Mouse (Mus musculus) myocyte (in vitro differentiated cells): ENCODE measurements around the gene Uqcc3. TPM values are rescaled to one million over a fixed set of nuclear protein-coding genes. Genes with fewer than 3 reads are reported as not detected.

Experiments
- H3K27me3 ChIP-seq: one replicate; pipeline ENCODE4 v1.6.1; 2011; ENCODE audit not compliant: control insufficient read depth, insufficient read depth, insufficient read length
- H3K36me3 ChIP-seq: one replicate; pipeline ENCODE4 v1.6.1; 2011; ENCODE audit not compliant: control insufficient read depth, insufficient read depth
- H3K4me2 ChIP-seq: one replicate; pipeline ENCODE4 v1.6.1; 2011; ENCODE audit warnings: low read depth, control low read depth
- H3K4me3 ChIP-seq: one replicate; pipeline ENCODE4 v1.5.1; 2011; ENCODE audit warnings: mild to moderate bottlenecking, control low read depth, moderate library complexity
- H3K79me2 ChIP-seq: one replicate; pipeline ENCODE4 v1.6.1; 2011; ENCODE audit not compliant: control insufficient read depth, insufficient read depth
- H3ac ChIP-seq: one replicate; pipeline ENCODE4 v1.6.1; 2011; ENCODE audit not compliant: control insufficient read depth, insufficient read length
- CEBPB ChIP-seq: IDR thresholded peaks from 2 replicates; pipeline ENCODE4 v1.6.1; 2011; ENCODE audit warnings: mild to moderate bottlenecking, moderate library complexity; ENCODE audit not compliant: poor library complexity, insufficient read depth, severe bottlenecking
- E2F4 ChIP-seq: IDR thresholded peaks from one replicate; pipeline ENCODE4 v1.6.1; 2011; ENCODE audit warnings: mild to moderate bottlenecking, control low read depth, moderate library complexity; ENCODE audit not compliant: insufficient read depth
- MAX ChIP-seq: IDR thresholded peaks from one replicate; pipeline ENCODE4 v1.6.1; 2011; ENCODE audit warnings: low read depth, mild to moderate bottlenecking, control low read depth
- MYOD1 ChIP-seq, 3 experiments: IDR thresholded peaks; one replicate each; pipeline ENCODE4 v1.6.1; 2011; ENCODE audit warnings: control low read depth in 2 of 3, low read depth in 2 of 3, mild to moderate bottlenecking in 2 of 3, moderate library complexity in 1 of 3; ENCODE audit not compliant: insufficient read length in 2 of 3, control insufficient read depth in 1 of 3
- MYOG ChIP-seq, 3 experiments: IDR thresholded peaks; one replicate each; pipeline ENCODE4 v1.6.1; 2011; ENCODE audit warnings: control low read depth in 2 of 3, low read depth in 2 of 3, mild to moderate bottlenecking in 2 of 3; ENCODE audit not compliant: insufficient read length in 2 of 3, control insufficient read depth in 1 of 3, insufficient read depth in 1 of 3
- POLR2A ChIP-seq: IDR thresholded peaks from one replicate; pipeline ENCODE4 v1.6.1; 2011; ENCODE audit warnings: low read depth, mild to moderate bottlenecking, control low read depth, moderate library complexity; ENCODE audit not compliant: insufficient read length
- POLR2AphosphoS2 ChIP-seq: IDR thresholded peaks from one replicate; pipeline ENCODE4 v1.6.1; 2011; ENCODE audit warnings: low read depth, control low read depth; ENCODE audit not compliant: insufficient read length
- REST ChIP-seq: IDR thresholded peaks from one replicate; pipeline ENCODE4 v1.6.1; 2011; ENCODE audit warnings: mild to moderate bottlenecking, control low read depth, moderate library complexity; ENCODE audit not compliant: insufficient read depth, insufficient read length
- SRF ChIP-seq: IDR thresholded peaks from one replicate; pipeline ENCODE4 v1.6.1; 2011; ENCODE audit warnings: low read depth; ENCODE audit not compliant: control insufficient read depth, insufficient read length
- TCF12 ChIP-seq: IDR thresholded peaks from one replicate; pipeline ENCODE4 v1.6.1; 2011; ENCODE audit warnings: mild to moderate bottlenecking, control low read depth; ENCODE audit not compliant: poor library complexity, insufficient read depth, severe bottlenecking
- TCF3 ChIP-seq: IDR thresholded peaks from one replicate; pipeline ENCODE4 v1.6.1; 2011; ENCODE audit warnings: low read depth, control low read depth; ENCODE audit not compliant: insufficient read length
- USF1 ChIP-seq: IDR thresholded peaks from one replicate; pipeline ENCODE4 v1.6.1; 2011; ENCODE audit warnings: low read depth, mild to moderate bottlenecking, control low read depth, moderate library complexity
- polyA plus RNA-seq: library from polyadenylated mRNA; unstranded; fragments of >200 nt; fragmentation: generic; extraction: Trizol; gene quantifications from one replicate; pipeline ENCODE4 v1.2.1, GENCODE M21; 2012; ENCODE audit warnings: missing spikeins

Gene Uqcc3
- polyA plus RNA-seq, 1 experiment, result 37.0 TPM

- H3K79me2 ChIP-seq, result peaks cover 14% of the 10 kb centered on the region
- H3ac ChIP-seq, result no peak overlapping the region
- H3K4me2 ChIP-seq, result no peak overlapping the region
- H3K27me3 ChIP-seq, result no peaks in the 10 kb centered on the region
- H3K4me3 ChIP-seq, result no peak overlapping the region
- H3K36me3 ChIP-seq, result peaks cover 13% of the 10 kb centered on the region
- TF ChIP-seq CEBPB, result no peak
- no peak for TF ChIP-seq E2F4
- no peak for TF ChIP-seq REST
- TF ChIP-seq POLR2A, result no peak
- TF ChIP-seq POLR2AphosphoS2, result no peak
- no peak for TF ChIP-seq MYOD1 (IDR thresholded peaks at IDR 0.05; ENCODE audit: control insufficient read depth in 1 of 3, insufficient read length in 2 of 3, low read depth in 2 of 3)
- no peak for TF ChIP-seq SRF
- no peak for TF ChIP-seq MAX
- TF ChIP-seq USF1, result no peak
- TF ChIP-seq MYOG (IDR thresholded peaks at IDR 0.05; ENCODE audit: control insufficient read depth in 1 of 3, insufficient read depth in 1 of 3, insufficient read length in 2 of 3, low read depth in 2 of 3), result no peak
- TF ChIP-seq TCF12, result no peak
- TF ChIP-seq TCF3, result no peak
Measured at GRCm38 (mm10) chr19:8927891-8928525, 47.3 kb upstream of the Uqcc3 start.

GRCm38 (mm10) chr19:8926766-8927165, 46.0 kb upstream of the Uqcc3 start:
- Histone ChIP-seq H3K4me3 (no peak overlapping the region), H3K4me2 (peak overlapping the region; percentile 27), H3ac (no peak overlapping the region), H3K27me3 (no peaks in the 10 kb centered on the region), H3K36me3 (peaks cover 14% of the 10 kb centered on the region), H3K79me2 (peaks cover 26% of the 10 kb centered on the region)
- TF ChIP-seq POLR2A (no peak), TCF12 (no peak), E2F4 (no peak), REST (no peak), CEBPB (no peak), POLR2AphosphoS2 (no peak), TCF3 (no peak), MYOD1 (IDR thresholded peaks at IDR 0.05; ENCODE audit: control insufficient read depth in 1 of 3, insufficient read length in 2 of 3, low read depth in 2 of 3) (peak in 1 of 3 experiments; percentile 70), MAX (no peak), SRF (no peak), USF1 (no peak), MYOG (IDR thresholded peaks at IDR 0.05; ENCODE audit: control insufficient read depth in 1 of 3, insufficient read depth in 1 of 3, insufficient read length in 2 of 3, low read depth in 2 of 3) (peak in 2 of 3 experiments; percentile 3 to 85)

- TF ChIP-seq TCF3 (no peak), CEBPB (no peak), POLR2A (no peak), SRF (no peak), E2F4 (no peak), MYOG (IDR thresholded peaks at IDR 0.05; ENCODE audit: control insufficient read depth in 1 of 3, insufficient read depth in 1 of 3, insufficient read length in 2 of 3, low read depth in 2 of 3) (no peak), REST (no peak), POLR2AphosphoS2 (no peak), MYOD1 (IDR thresholded peaks at IDR 0.05; ENCODE audit: control insufficient read depth in 1 of 3, insufficient read length in 2 of 3, low read depth in 2 of 3) (no peak), MAX (no peak), TCF12 (no peak), USF1 (no peak)
- Histone ChIP-seq H3K27me3 (no peaks in the 10 kb centered on the region), H3ac (no peak overlapping the region), H3K4me3 (peak overlapping the region; percentile 81), H3K79me2 (peaks cover 35% of the 10 kb centered on the region), H3K4me2 (peak overlapping the region; percentile 97), H3K36me3 (peaks cover 14% of the 10 kb centered on the region)
Measured at GRCm38 (mm10) chr19:8921741-8922140, 41.0 kb upstream of the Uqcc3 start.

DNA sequence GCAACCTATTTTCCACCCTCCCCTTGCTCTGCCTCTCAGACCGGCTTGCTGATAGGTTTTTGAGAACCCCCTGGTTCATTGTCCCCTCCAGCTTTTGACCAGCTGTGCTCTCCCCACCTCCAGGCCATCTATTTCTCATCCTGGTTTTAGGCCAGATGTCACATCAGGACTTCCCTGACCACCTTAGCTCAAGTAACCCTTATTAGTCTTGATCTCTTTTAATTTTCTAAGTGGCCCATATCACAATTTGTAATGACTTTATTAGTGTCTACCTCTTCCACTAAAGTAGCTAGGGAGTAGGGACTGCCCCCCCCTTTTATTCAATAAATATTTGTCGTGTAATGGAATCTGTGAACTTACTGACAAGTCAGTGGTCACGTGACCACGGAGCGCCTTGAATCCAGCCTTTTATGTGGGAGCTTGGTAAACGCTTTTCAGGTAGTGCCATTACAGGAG, 40.1 kb upstream of the Uqcc3 start:
- Histone ChIP-seq H3K36me3 (peaks cover 14% of the 10 kb centered on the region), H3K4me3 (peak overlapping the region; percentile 81), H3ac (peak overlapping the region; percentile 62), H3K79me2 (peaks cover 35% of the 10 kb centered on the region), H3K27me3 (no peaks in the 10 kb centered on the region), H3K4me2 (peak overlapping the region; percentile 97)
- TF ChIP-seq TCF3 (no peak), USF1 (peak; percentile 97)
